Mouse (Mus musculus): ENCODE data around the gene Prss16. TPM values are rescaled to one million over a fixed set of nuclear protein-coding genes. Genes with fewer than 3 reads are reported as not detected.

Prss16 gene
- polyA plus RNA-seq, 1 experiment from 2014 or later: 0.72 TPM

DNA sequence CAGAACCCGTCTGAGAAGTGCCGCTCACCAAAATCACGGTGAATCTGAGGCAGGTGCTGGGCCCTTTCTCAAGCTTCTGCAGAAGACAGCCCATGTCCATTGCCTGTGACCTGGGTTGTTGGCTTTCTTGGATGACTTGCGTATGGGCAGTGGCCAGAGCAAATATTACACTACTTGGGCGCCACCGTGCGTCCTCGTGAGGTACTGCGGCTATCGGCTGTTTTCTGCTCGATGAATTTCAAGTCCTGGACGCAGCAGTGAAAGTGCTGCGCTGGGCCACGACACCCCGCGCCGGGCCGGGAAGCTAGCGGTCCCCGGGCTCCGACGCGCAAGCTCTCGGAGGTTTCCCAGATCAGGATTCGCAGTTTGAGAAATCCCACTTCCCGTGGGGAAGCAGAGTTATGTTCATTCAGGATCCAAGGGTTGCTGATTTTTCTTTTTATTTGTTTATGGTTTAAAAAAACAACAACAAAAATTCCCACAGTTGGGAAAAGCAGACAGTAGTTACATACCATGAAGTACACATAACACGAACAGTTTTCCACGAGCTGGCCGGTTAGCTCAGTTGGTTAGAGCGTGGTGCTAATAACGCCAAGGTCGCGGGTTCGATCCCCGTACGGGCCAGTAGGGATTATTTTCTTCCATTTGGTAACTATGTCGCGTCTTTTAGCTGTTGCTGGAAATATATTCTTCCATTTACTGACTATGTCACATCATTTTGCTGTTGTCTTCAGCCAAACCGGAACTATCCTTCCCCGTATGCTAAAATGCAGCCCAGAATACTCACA is 19.3 kb upstream of the Prss16 start:
- Histone ChIP-seq H3K9ac (ENCODE audit: low read depth, low read length) (peak overlapping the region; percentile 81), H3K4me1 (ENCODE audit: control insufficient read depth, low read depth, low read length) (peaks cover 23% of the 10 kb centered on the region), H3K4me3 (ENCODE audit: low read depth, low read length) (peak overlapping the region; percentile 68), H3K4me2 (ENCODE audit: low read depth, low read length) (peak overlapping the region; percentile 70), H3K27ac (ENCODE audit: low read length) (peak overlapping the region; percentile 89), H3K27me3 (ENCODE audit: control insufficient read depth, insufficient read depth, low read depth, low read length) (no peaks in the 10 kb centered on the region), H3K36me3 (ENCODE audit: control insufficient read depth, insufficient read depth) (no peaks in the 10 kb centered on the region), H3K9me3 (replicated peaks; ENCODE audit: control insufficient read depth, low read length) (no peaks in the 10 kb centered on the region)
- ATAC-seq (ENCODE audit: low read depth): peak; percentile 84
- WGBS (ENCODE audit: insufficient replicate concordance): under 1% methylated on average over 40 of the region's 40 CpGs

GRCm38 (mm10) chr13:22026058-22027031 is 16.8 kb upstream of the Prss16 start:
- Histone ChIP-seq H3K4me2 (ENCODE audit: low read depth, low read length) (peak overlapping the region; percentile 73), H3K4me1 (ENCODE audit: control insufficient read depth, low read depth, low read length) (peaks cover 12% of the 10 kb centered on the region), H3K27me3 (ENCODE audit: control insufficient read depth, insufficient read depth, low read depth, low read length) (no peaks in the 10 kb centered on the region), H3K4me3 (ENCODE audit: low read depth, low read length) (peak overlapping the region; percentile 62), H3K9ac (ENCODE audit: low read depth, low read length) (peak overlapping the region; percentile 59), H3K27ac (ENCODE audit: low read length) (no peak overlapping the region), H3K9me3 (replicated peaks; ENCODE audit: control insufficient read depth, low read length) (no peaks in the 10 kb centered on the region), H3K36me3 (ENCODE audit: control insufficient read depth, insufficient read depth) (no peaks in the 10 kb centered on the region)
- WGBS (ENCODE audit: insufficient replicate concordance): 1% methylated on average over 35 of the region's 35 CpGs
- ATAC-seq (ENCODE audit: low read depth): peak; percentile 42; the same call in 1 of the 2 replicates

GRCm38 (mm10) chr13:22022241-22022640 is 12.7 kb upstream of the Prss16 start:
- peak; percentile 69 for ATAC-seq (ENCODE audit: low read depth)
- H3K36me3 ChIP-seq (ENCODE audit: control insufficient read depth, insufficient read depth): no peaks in the 10 kb centered on the region
- H3K27me3 ChIP-seq (ENCODE audit: control insufficient read depth, insufficient read depth, low read depth, low read length): no peaks in the 10 kb centered on the region
- H3K9me3 ChIP-seq (replicated peaks; ENCODE audit: control insufficient read depth, low read length): no peaks in the 10 kb centered on the region
- peak overlapping the region; percentile 92 for H3K4me2 ChIP-seq (ENCODE audit: low read depth, low read length)
- H3K4me3 ChIP-seq (ENCODE audit: low read depth, low read length): peak overlapping the region; percentile 70
- H3K27ac ChIP-seq (ENCODE audit: low read length): peak overlapping the region; percentile 70
- H3K4me1 ChIP-seq (ENCODE audit: control insufficient read depth, low read depth, low read length): peaks cover 11% of the 10 kb centered on the region
- under 1% methylated on average over 9 of the region's 9 CpGs for WGBS (ENCODE audit: insufficient replicate concordance)
- peak overlapping the region; percentile 71 for H3K9ac ChIP-seq (ENCODE audit: low read depth, low read length)

DNA sequence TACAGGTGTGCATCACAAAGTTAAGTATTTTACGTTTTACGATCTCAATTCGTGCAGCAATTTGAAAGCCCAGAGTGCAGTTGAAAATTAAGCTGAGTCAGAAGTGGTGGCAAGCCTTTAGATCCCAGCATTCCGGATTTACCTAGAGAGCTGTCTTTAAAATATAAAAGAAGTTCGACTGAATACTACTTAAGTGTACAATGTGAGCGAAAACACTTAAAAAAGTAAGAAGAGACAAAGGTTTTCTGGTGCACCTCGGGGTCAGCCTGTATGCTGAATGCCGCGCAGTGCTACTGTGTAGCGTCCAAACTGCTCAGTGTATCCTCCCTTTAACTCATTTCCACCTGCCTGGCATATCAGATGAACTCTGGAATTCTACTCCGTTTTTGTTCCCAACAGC is 12.0 kb upstream of the Prss16 start:
- peak; percentile 43 for ATAC-seq (ENCODE audit: low read depth)
- under 1% methylated on average over 11 of the region's 11 CpGs for WGBS (ENCODE audit: insufficient replicate concordance)
- Histone ChIP-seq H3K36me3 (ENCODE audit: control insufficient read depth, insufficient read depth) (no peaks in the 10 kb centered on the region), H3K27me3 (ENCODE audit: control insufficient read depth, insufficient read depth, low read depth, low read length) (no peaks in the 10 kb centered on the region), H3K9me3 (replicated peaks; ENCODE audit: control insufficient read depth, low read length) (no peaks in the 10 kb centered on the region), H3K4me2 (ENCODE audit: low read depth, low read length) (peak overlapping the region; percentile 92), H3K9ac (ENCODE audit: low read depth, low read length) (peak overlapping the region; percentile 71), H3K4me1 (ENCODE audit: control insufficient read depth, low read depth, low read length) (peaks cover 11% of the 10 kb centered on the region), H3K4me3 (ENCODE audit: low read depth, low read length) (peak overlapping the region; percentile 70), H3K27ac (ENCODE audit: low read length) (peak overlapping the region; percentile 70)

DNA sequence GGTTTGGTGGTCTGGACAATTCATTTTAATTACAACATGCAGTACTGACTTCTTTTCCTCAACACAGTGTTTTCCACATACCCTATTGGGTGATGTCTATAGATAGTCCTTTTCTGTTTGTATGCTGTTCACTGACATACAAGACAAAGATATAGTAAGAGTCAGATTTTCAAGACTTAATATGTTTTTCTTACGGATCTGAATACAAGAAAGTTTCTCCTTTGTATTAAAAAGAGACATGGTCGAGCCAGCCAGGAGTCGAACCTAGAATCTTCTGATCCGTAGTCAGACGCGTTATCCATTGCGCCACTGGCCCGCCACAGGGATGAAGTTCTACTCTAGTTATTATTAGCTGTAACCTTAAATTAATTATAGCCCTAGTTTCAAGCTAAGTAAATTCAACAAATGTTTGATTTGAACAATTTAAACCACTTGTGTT is 11.4 kb upstream of the Prss16 start:
- peak overlapping the region; percentile 70 for H3K27ac ChIP-seq (ENCODE audit: low read length)
- ATAC-seq (ENCODE audit: low read depth): peak; percentile 74
- peak overlapping the region; percentile 92 for H3K4me2 ChIP-seq (ENCODE audit: low read depth, low read length)
- no peaks in the 10 kb centered on the region for H3K27me3 ChIP-seq (ENCODE audit: control insufficient read depth, insufficient read depth, low read depth, low read length)
- peak overlapping the region; percentile 70 for H3K4me3 ChIP-seq (ENCODE audit: low read depth, low read length)
- H3K4me1 ChIP-seq (ENCODE audit: control insufficient read depth, low read depth, low read length): peaks cover 11% of the 10 kb centered on the region
- H3K9me3 ChIP-seq (replicated peaks; ENCODE audit: control insufficient read depth, low read length): no peaks in the 10 kb centered on the region
- peak overlapping the region; percentile 71 for H3K9ac ChIP-seq (ENCODE audit: low read depth, low read length)
- WGBS (ENCODE audit: insufficient replicate concordance): 0% methylated on average over 8 of the region's 8 CpGs
- no peaks in the 10 kb centered on the region for H3K36me3 ChIP-seq (ENCODE audit: control insufficient read depth, insufficient read depth)

GRCm38 (mm10) chr13:22019934-22020835 is 10.6 kb upstream of the Prss16 start:
- peak; percentile 57 for ATAC-seq (ENCODE audit: low read depth)
- Histone ChIP-seq H3K9me3 (replicated peaks; ENCODE audit: control insufficient read depth, low read length) (no peaks in the 10 kb centered on the region), H3K4me1 (ENCODE audit: control insufficient read depth, low read depth, low read length) (peaks cover 12% of the 10 kb centered on the region), H3K36me3 (ENCODE audit: control insufficient read depth, insufficient read depth) (no peaks in the 10 kb centered on the region), H3K27me3 (ENCODE audit: control insufficient read depth, insufficient read depth, low read depth, low read length) (peaks cover 4% of the 10 kb centered on the region), H3K4me2 (ENCODE audit: low read depth, low read length) (peak overlapping the region; percentile 92), H3K9ac (ENCODE audit: low read depth, low read length) (peak overlapping the region; percentile 68), H3K4me3 (ENCODE audit: low read depth, low read length) (peak overlapping the region; percentile 70), H3K27ac (ENCODE audit: low read length) (peak overlapping the region; percentile 39)
- under 1% methylated on average over 44 of the region's 44 CpGs for WGBS (ENCODE audit: insufficient replicate concordance)

- H3K4me2 ChIP-seq (ENCODE audit: low read depth, low read length): peak overlapping the region; percentile 57
- no peak overlapping the region for H3K27ac ChIP-seq (ENCODE audit: low read length)
- peaks cover 35% of the 10 kb centered on the region for H3K27me3 ChIP-seq (ENCODE audit: control insufficient read depth, insufficient read depth, low read depth, low read length)
- no peaks in the 10 kb centered on the region for H3K36me3 ChIP-seq (ENCODE audit: control insufficient read depth, insufficient read depth)
- peak overlapping the region; percentile 41 for H3K4me3 ChIP-seq (ENCODE audit: low read depth, low read length)
- peak overlapping the region; percentile 21; the same call in 1 of the 2 replicates for H3K9ac ChIP-seq (ENCODE audit: low read depth, low read length)
- H3K4me1 ChIP-seq (ENCODE audit: control insufficient read depth, low read depth, low read length): peaks cover 22% of the 10 kb centered on the region
- 12% methylated on average over 27 of the region's 27 CpGs for WGBS (ENCODE audit: insufficient replicate concordance)
- peak; percentile 87 for ATAC-seq (ENCODE audit: low read depth)
- H3K9me3 ChIP-seq (replicated peaks; ENCODE audit: control insufficient read depth, low read length): no peaks in the 10 kb centered on the region
Observed at GRCm38 (mm10) chr13:22015479-22016450, 6.2 kb upstream of the Prss16 start.
